Mouse (Mus musculus) liver, embryonic 14.5 days (tissue): ENCODE measurements around the gene Gtf2h5.

ENCODE experiments used
- CTCF ChIP-seq: IDR thresholded peaks from 2 replicates; pipeline ENCODE4 v1.5.1; 2016; ENCODE audit warnings: antibody characterized with exemption, low read depth, control low read depth
- EP300 ChIP-seq: IDR thresholded peaks from 2 replicates; pipeline ENCODE4 v1.6.1; 2016; ENCODE audit warnings: antibody characterized with exemption, low read depth

DNA sequence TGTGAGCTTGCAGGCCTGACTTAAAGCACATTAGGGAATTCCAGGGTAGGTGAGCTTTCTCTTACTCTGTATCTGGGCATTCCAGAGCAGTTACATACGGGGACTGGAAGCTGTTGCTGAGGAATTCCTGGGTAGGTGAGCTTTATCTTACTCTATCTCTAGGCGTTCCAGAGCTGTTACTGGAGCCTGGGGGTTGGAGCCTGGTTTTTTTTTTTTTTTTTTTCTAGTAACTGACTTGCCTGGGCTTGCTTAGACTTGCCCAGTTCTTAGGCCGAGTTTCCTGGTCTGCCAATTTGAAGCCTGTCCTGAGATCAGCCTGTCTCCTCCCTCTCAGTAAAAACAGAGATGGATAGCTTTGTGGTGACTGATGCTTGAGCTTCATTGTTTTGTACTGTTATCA lies 48.5 kb downstream of the Gtf2h5 start:
- TF ChIP-seq CTCF = no peak
- no peak for TF ChIP-seq EP300
